Mouse (Mus musculus): ENCODE measurements around the gene Tgm7.
"Not testable (repeated sequence)": the region's sequence is repeated elsewhere in the genome, so short reads cannot be mapped to it uniquely, and the experiment has no call there.

GRCm38 (mm10) chr2:121126302-121126701 is 16.7 kb upstream of the Tgm7 start:
- TF ChIP-seq POLR2A (IDR thresholded peaks at IDR 0.05; ENCODE audit: insufficient read length, low read depth); MYOG (IDR thresholded peaks at IDR 0.05; ENCODE audit: control insufficient read depth in 1 of 3, insufficient read depth in 1 of 3, insufficient read length in 2 of 3, low read depth in 2 of 3); E2F4 (IDR thresholded peaks at IDR 0.05; ENCODE audit: insufficient read depth); USF1 (IDR thresholded peaks at IDR 0.05; ENCODE audit: low read depth): not testable (repeated sequence)

All from myocyte (in vitro differentiated cells).